Mouse (Mus musculus) megakaryocyte-erythroid progenitor cell, adult 5-6 weeks (primary cell): ENCODE measurements around the gene Fbxo3. TPM values are rescaled to one million over a fixed set of nuclear protein-coding genes. Genes with fewer than 3 reads are reported as not detected.
A peak's percentile ranks its signal among the peaks of the same experiment; 100 is the strongest.
"Not testable (repeated sequence)": the region's sequence is repeated elsewhere in the genome, so short reads cannot be mapped to it uniquely, and the experiment has no call there.

Experiments used
- ATAC-seq: replicated peaks from 2 replicates; pipeline ENCODE4 v1.8.0; 2016; ENCODE audit warnings: mild to moderate bottlenecking, inconsistent platforms; ENCODE audit not compliant: severe bottlenecking, poor library complexity, low FRiP score, low TSS enrichment
- total RNA-seq, 2 experiments: library from RNA; stranded (forward) in 1 of 2; stranded (reverse) in 1 of 2; fragments of 200-1000, 215-1000 nt in 1 of 2; fragments of >200 nt in 1 of 2; fragmentation: Nextera tagmentation in 1 of 2; gene quantifications; 2 replicates each; pipeline ENCODE4 v1.2.3; 2014 to 2017

The Fbxo3 gene
- total RNA-seq, 2 experiments from 2014 or later, result 79.6 to 90.6 TPM

DNA sequence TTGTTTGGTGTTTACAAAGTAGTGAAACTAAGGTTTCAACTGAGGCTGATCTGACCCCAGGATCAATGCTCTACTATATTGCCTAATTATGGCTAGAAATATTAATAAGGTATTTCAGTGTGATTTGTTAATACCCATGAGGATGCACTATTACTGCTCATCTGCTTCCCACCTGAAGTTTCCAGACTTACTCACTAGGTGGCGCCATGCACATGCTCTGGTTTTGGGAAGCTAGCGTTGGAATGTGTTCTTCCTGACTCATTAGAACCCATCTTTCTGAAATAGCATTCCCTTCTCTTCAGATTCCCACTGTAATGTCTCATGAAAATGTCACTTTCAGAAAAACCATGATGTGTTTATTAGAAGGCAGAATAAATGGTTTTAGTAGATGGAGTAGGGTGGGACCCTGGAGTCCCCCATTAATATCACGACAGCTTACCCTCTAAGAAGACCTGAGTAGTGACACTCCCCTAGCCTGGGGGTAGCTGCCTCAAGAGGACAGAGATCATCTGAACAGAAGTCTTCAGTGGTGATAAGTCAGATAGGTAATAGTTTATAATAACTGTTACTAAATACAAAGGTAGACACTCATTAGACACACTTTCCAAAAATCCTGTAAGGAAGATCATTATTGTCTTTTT, 7.4 kb downstream of the Fbxo3 start:
- peak; percentile 63; the same call in 1 of the 2 replicates for ATAC-seq

DNA sequence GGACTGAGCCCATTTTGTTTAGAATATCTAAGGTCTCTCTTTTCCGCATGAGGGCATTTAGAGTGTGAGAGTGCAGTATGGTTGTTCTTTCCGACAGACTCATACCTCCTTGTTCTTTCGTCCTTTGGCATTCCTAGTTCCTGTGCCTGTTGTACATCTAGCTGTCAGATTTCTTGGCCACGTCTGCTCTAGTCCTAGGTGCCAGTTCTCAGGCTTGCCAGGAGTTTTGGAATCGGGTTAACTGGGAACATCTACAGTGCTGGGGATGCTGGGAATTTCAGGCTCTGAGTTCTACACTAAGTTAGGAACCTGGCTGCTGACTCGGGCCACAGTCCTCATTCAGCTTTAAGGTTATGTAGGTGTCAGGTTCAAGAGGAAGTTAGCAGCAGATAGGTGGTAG, 8.1 kb downstream of the Fbxo3 start:
- no peak for ATAC-seq

DNA sequence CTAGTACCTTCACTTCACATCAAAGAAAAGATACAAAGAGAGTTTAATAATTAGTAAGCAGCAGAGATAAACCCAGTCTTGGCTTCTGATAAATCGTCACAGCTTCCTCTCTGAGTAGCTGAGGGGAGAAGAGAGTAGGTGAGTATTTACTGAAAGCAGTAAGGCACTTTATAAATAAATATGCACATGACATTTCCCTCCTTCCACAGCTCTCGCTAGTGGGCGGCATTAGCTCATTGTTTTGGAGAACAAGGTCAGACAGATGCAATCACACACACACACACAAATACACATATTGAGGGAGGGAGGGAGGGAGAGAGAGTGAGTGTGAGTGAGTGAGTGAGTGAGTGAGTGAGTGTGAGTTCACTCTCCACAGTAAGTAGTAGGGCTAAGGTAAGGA, 8.8 kb downstream of the Fbxo3 start:
- no peak for ATAC-seq

DNA sequence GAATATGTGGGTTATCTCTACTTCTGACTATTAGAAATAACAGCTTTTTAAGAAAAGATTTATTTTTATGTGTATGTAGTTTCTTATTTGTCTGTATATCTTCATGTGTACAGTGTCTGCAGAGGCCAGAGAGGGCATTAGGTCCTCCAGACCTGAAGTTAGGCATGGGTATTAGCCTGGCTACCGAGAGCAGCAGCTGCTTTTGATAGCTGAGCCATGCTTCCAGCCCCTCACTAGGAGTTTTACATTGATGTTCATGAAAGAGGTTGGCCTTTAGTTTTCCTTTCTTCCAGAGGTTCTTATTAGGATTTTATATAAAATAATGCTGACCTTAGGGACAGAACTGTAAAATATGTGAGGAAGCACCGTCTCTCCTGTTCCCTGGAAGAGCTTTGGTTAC, 10.7 kb downstream of the Fbxo3 start:
- no peak for ATAC-seq

DNA sequence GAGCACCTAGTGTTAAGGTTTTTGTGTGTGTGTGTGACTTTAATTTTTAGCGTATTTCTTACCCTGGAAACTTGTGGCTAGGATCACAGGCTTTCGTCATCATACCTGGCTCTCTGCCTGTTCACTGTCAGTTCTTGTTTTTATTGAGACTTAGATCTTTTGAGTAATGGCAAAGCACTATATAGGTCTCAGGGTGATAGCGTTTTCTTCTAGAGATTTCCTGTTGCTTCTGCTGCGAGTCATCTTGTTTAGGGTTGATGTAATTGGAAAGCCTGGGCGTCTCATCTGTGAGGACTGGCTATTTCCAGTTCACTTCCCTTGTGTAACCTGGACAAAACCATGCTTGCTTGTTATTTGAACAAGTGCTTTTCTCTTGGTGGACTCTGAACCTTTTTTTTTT, 14.1 kb downstream of the Fbxo3 start:
- 0 out of 2 replicates have a peak, but pooled peaks have one; percentile 24 for ATAC-seq

DNA sequence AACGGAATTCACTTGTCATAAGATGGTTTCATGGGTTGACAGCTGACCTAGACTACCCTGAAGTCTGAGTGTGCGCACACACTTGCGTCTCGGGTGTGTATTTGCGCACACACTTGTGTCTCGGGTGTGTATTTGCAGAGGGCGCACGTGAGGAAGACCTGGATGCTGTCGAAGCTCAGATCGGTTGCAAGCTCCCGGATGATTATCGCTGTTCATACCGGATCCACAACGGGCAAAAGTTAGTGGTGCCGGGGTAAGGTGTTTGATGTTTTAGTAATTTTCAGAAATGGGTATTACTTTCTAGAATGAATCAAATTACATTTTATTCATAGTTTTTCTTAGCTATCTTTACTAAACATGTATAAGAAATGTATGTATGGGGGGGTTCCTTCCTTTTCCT, 15.2 kb downstream of the Fbxo3 start:
- no peak for ATAC-seq

DNA sequence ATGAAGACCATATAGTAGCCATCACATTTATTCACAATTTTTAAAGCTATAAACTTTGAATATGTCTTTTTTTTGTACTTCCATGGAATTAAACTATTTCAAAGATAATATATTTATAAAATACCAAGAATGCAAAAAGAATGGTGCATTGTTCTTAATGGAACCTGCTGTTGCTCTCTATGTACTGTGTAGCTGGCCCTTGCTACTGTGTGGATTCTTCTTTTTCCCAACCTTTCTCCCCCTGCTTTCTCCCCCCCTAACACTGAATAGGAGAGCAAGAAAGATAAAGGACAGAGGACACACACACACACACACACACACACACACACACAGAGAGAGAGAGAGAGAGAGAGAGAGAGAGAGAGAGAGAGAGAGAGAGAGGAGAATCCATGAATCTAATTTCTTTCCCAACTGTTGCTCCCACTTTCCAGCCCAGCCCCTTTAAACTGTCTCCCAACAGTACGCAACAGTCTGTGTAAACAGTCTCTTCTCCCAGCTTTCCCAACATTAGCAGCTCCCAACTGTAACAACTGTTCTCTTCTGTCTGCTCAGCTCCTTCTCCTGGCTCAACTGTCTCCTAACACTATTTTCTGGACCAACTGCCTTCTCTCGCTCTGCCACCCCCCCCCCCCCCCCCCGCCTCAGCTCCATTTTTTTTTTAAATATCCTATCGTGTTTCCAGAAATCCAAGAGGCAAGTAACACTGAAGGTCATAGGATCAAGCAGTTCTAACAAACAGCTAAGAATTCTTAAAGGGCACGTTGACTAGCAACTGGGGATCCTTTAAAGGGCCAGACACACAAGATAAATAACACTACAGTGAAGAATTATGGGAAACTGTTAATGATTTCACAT, 16.3 kb downstream of the Fbxo3 start:
- ATAC-seq, result no peak

DNA sequence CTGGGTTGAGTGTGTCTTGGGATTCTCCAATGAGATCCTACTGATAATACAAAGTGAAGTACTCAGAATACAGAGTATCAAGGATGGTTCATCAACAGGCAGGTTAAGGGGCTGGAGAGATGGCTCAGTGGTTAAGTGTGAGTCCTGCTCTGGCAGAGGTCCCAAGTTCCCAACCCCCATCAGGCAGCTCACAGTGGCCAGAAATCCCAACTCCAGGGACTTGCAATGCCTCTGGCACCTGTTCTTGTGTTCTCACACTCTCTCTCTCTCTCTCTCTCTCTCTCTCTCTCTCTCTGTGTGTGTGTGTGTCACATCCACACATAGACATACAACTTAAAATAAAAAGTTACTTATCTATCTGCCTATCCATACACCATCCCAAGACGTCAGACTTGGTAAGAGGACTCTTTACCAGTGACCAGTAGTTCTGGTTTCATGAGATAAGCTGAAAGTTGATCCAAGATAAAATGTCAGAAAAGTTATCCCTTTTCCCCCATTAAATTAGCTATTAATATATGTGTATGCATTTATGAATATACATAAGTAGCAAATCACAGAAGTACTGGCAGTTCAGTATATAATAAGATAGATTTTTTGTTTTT, 17.1 kb downstream of the Fbxo3 start:
- peak; percentile 43; the same call in 1 of the 2 replicates for ATAC-seq

DNA sequence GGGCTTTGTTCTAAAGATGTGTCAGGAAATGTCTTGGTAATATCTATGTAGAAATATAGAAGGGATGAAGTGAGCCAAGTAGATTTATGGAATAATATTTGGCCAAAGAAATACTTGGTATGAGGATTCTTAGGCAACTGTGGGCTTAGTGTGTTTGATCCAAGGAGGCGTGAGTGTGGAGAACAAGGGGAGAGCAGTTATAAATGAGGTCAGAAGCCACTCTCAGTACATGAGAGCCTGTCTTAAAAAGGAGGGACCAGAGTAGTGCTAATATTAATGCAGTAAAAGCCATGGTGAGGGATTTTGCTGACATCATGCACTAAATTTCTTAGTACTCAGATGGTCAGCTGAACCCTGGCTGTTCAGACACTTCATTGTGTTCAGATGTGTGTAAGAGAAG, 30.9 kb downstream of the Fbxo3 start:
- no peak for ATAC-seq

DNA sequence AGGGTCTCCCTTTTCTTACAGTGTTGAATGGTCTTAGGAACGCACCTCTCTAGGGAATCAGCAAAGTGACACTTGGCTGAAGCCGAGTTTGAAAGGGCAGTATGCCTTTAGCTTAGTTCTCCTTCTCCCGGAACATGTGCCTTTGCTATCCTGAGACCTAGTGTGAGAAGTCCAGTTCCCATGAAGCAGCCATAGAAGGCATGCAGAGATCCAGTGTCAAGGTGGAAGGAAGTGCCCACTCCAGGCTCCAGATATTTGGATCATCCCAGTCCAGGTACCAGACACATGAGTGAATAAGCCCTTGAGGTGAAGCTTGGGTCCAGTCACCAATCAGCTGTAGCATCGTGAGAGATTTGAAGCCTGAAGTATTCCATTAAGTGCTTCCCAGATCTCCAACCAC, 31.4 kb downstream of the Fbxo3 start:
- no peak for ATAC-seq

DNA sequence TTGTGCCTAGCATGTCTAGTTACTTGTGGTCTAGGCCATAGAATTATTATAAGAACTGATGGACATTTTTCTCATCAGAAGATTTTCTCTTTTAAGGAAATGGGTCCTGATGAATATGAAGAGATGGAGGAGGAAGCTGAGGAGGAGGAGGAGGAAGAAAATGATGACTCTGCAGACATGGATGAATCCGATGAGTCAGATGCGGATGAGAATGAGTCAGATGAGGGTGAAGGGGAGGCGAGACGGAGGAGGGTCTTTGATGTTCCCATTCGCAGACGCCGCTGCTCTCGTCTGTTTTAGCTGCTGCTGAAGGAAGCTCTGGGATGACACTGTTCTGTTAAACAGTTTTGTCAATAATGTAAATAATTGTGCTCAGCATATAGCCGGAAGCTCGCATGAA, 32.3 kb downstream of the Fbxo3 start:
- ATAC-seq, result no peak

DNA sequence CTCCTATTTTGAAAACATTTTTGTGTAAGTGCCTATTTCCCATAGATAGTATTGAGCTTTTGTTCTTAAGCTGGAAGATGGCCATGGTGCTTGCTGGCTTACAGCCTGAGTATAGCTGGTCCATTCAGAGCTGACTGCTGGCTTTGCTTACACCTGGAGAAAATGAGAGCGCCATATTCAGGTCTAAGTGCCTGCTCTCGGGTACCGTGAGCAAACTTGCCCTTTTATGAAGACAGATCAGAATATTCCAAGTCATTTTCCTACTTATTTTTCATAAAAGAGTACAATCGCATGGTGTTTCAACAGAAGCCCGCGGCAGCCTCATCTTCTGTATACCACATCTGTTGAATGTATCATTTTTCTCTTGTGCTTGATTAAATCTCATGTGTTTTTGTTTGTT, 33.5 kb downstream of the Fbxo3 start:
- ATAC-seq, result no peak

DNA sequence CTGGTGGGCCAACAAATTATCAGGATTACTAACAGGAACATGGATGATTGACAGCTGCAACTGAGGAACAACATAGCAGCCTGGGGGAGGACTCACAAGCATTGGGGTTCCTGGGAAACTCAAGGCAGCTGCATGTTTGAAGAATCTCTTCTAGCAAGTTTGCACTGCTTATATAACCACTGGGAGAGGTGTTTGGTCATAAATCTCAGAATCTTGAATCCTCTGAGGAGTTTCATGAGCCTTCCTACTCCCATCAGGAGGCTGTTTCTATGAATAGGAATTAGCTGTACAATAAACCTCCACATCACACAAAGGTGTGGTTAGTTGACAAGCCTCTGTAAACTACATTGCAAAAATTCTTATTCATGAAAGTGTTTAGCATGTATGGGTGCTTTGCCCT, 35.1 kb downstream of the Fbxo3 start:
- no peak for ATAC-seq

DNA sequence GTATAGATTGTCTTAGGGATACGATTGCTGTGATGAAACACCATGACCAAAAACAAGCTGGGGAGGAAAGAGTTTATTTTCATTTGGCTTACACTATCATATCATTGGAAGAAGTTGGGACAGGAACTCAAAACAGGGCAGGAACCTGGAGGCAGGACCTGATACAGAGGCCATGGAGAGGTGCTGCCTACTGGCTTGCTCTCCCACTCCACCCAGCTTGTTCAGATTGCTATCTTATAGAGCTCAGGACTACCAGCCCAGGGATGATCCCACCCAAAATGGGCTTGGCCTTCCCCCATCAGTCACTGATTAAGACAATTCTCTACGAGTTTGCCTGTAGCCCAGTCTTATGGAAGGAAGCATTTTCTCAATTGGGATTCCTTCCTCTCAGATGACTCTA, 36.6 kb downstream of the Fbxo3 start:
- ATAC-seq, result no peak

DNA sequence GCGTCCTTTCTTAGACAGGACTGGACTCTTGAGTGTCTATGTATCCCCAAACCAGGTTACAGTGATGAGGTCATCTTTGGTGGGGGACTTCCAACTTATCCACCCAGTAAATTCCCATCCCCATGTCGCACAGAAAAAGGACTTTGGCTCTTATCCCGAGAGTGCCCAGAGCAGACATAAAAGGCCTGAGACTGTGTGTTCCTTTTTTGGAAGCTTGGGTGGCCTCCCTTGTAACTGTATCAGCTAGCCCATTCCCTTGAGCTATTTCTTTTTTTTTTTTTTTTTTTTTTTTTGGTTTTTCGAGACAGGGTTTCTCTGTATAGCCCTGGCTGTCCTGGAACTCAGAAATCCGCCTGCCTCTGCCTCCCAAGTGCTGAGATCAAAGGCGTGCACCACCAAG, 38.0 kb downstream of the Fbxo3 start, which contains the start of gene Gm10912:
Gm10912 (plus strand) TSS at position 301 of the 400 bp plus-strand sequence.
- ATAC-seq, result not testable (repeated sequence)

DNA sequence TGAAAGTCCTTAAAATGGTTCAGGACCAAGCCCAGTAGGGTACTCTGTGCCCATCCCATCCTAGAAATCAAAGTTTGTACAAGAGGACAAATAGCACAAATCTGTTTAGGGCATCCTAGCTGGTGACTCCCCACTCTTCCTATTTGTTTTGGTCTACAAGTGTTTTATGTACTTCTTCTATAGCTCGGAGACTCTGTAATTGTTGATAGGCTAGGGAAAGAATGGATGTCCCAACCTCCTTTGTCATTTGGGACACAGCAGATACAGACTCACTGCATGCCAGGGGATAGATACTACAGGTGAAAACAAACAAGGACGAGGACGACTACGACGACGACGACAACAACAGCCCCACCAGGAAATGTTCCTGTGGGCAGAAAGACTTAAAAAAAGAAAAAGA, 40.9 kb downstream of the Fbxo3 start, which contains the start of gene Gm10799:
Gm10799 (minus strand) TSS at position 101 of the 400 bp plus-strand sequence.
- not testable (repeated sequence) for ATAC-seq

DNA sequence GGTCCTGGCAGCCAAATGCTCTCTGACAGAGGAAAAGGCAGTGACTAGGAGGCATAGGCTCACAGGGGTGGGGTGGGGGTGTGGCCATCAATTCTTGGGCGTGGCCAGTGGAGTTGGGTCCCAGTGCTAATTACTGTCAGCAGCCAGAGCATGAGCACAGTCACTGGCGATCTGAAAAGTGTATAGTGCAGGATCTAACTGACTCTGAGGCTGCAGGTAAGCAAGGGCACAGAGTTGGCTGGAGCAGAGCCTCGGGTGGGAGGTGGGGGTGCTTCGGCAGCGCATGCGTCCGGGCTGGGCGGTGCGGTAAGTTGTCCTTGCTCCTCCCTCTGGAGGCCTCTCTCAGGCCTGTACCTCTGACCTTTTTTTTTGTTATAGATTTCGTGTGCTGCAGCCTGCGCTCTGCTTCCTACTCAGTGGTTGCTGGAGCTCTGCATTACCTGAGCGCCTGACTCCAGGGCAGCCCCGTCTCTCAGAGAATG, 42.2 kb downstream of the Fbxo3 start, which contains the start of gene Cd59b:
Cd59b (plus strand) TSS at position 146 of the 482 bp plus-strand sequence.
- peak; percentile 97 for ATAC-seq

DNA sequence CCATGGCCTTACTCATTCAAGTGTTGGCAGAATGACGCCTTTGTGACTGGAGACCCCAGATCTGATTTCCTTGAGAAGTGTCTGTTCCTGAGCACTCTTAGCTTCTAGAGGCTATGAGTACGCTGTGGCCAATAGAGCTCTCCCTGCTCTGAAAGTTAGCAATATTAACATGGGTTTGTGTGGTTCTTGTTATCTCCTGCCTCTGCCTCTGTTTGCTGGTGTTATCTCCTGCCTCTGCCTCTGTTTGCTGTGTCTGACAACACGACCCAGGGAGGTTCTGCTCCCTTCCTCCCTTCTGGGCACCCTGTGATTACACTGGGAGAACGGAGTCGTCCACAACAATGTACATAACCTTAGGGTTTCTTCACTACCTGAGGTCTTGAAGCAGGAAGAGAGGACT, 50.8 kb downstream of the Fbxo3 start:
- ATAC-seq, result peak; percentile 100

DNA sequence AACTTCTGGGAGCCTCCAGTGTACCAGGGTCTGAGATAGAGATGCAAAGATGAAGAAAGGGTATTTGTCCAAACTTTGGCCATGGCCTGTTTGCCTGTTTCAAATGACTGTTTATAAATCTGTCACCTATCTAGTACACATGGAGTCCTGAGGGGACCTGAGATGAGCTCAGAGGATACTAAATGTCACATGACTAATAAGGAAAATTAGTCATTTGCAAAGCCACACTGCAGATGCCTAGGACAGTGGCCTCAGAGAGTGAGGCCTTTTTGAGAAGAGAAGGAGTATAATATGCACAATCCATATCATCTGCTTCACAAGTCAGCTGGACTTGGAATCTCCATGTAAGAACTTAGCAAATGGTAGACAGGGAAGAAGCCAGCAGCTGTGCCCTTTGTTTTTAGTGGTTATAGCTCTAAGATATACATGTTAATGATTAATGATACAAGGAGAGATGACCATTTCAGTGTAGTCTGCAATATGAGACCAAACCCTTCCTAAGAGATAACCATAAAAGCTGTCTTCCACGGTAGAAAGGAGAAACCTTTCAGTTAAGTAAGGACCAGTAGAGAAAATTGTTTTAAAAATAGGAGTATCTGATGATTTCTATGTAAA, 54.0 kb downstream of the Fbxo3 start:
- not testable (repeated sequence) for ATAC-seq

DNA sequence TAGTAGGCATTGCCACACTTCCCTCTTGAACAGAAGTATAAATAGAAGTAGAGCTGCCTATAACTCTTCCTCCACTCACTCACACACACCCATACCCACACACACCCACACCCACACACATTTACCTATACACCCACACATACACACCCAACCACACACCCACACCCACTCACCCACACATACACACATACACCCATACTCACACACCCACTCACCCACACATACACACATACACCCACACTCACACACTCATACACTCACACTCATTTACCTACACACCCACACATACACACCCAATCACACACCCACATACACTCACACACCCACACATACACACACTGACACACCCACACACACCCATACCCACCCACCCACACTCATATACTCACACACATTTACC, 55.0 kb downstream of the Fbxo3 start:
- ATAC-seq, result no peak
